Mouse (Mus musculus) left cerebral cortex, postnatal 36 days (tissue): ENCODE data around the gene Glb1. TPM values are rescaled to one million over a fixed set of nuclear protein-coding genes. Genes with fewer than 3 reads are reported as not detected.

Source experiments
- total RNA-seq, 2 experiments: library from RNA; stranded (reverse); gene quantifications; 2 replicates each; pipeline ENCODE4 v1.2.3; 2021

Gene Glb1
- total RNA-seq, 2 experiments from 2014 or later: 24.5 to 26.5 TPM

Other genes starting within 250 kb of the Glb1 start
- gene Bcl2a1c, start 70.9 kb upstream of the Glb1 start, total RNA-seq: not detected
- 1 to 10 TPM; 6.5 to 7.8 TPM for gene Crtap, start 10.4 kb upstream of the Glb1 start, total RNA-seq
- 10 to 100 TPM; 10.3 to 11.5 TPM for gene Tmppe, start within 50 bp of the Glb1 start, total RNA-seq
- gene Ccr4, start 103.8 kb downstream of the Glb1 start, total RNA-seq: not detected
- not detected for gene C130032M10Rik, start 114.6 kb downstream of the Glb1 start, total RNA-seq
- gene Trim71, start 163.3 kb downstream of the Glb1 start, total RNA-seq: under 1 TPM; 0.77 to 0.94 TPM
- gene Cnot10, start 239.1 kb downstream of the Glb1 start, total RNA-seq: 10 to 100 TPM; 38.2 to 51.7 TPM